Mouse (Mus musculus): ENCODE results near the gene Fgfr2.

Fgfr2 gene

GRCm38 (mm10) chr7:132373594-132374378, 749.4 kb downstream of the Fgfr2 start:
- DNase-seq: peak; percentile 49

GRCm38 (mm10) chr7:132372752-132373513, 750.2 kb downstream of the Fgfr2 start:
- DNase-seq: no peak

GRCm38 (mm10) chr7:132371832-132372231, 751.3 kb downstream of the Fgfr2 start:
- no peak for DNase-seq

- no peak for DNase-seq
Observed at GRCm38 (mm10) chr7:132369784-132370183, 753.4 kb downstream of the Fgfr2 start.

GRCm38 (mm10) chr7:132368859-132369258, 754.3 kb downstream of the Fgfr2 start:
- DNase-seq: no peak

GRCm38 (mm10) chr7:132367344-132367743, 755.8 kb downstream of the Fgfr2 start:
- DNase-seq: no peak

GRCm38 (mm10) chr7:132365703-132366384, 757.3 kb downstream of the Fgfr2 start:
- no peak for DNase-seq

- no peak for DNase-seq
Observed at GRCm38 (mm10) chr7:132365111-132365510, 758.0 kb downstream of the Fgfr2 start.

- no peak for DNase-seq
Observed at GRCm38 (mm10) chr7:132364506-132364905, 758.6 kb downstream of the Fgfr2 start.

GRCm38 (mm10) chr7:132360336-132360735, 762.8 kb downstream of the Fgfr2 start:
- no peak for DNase-seq

GRCm38 (mm10) chr7:132358709-132359108, 764.4 kb downstream of the Fgfr2 start:
- no peak for DNase-seq

- DNase-seq: no peak
Observed at GRCm38 (mm10) chr7:132358250-132358649, 764.9 kb downstream of the Fgfr2 start.

GRCm38 (mm10) chr7:132357841-132358237, 765.3 kb downstream of the Fgfr2 start:
- DNase-seq: no peak

- no peak for DNase-seq
Observed at GRCm38 (mm10) chr7:132356881-132357840, 766.0 kb downstream of the Fgfr2 start.

GRCm38 (mm10) chr7:132356185-132356584, 767.0 kb downstream of the Fgfr2 start:
- no peak for DNase-seq

GRCm38 (mm10) chr7:132355767-132356166, 767.4 kb downstream of the Fgfr2 start:
- DNase-seq: no peak

GRCm38 (mm10) chr7:132349075-132349572, 774.0 kb downstream of the Fgfr2 start:
- no peak for DNase-seq

GRCm38 (mm10) chr7:132347273-132348045, 775.7 kb downstream of the Fgfr2 start:
- DNase-seq: no peak

- DNase-seq: no peak
Observed at GRCm38 (mm10) chr7:132345526-132346070, 777.6 kb downstream of the Fgfr2 start.

- no peak for DNase-seq
Observed at GRCm38 (mm10) chr7:132344606-132345005, 778.5 kb downstream of the Fgfr2 start.

GRCm38 (mm10) chr7:132343900-132344299, 779.2 kb downstream of the Fgfr2 start:
- DNase-seq: no peak

All from layer of hippocampus, adult 9-11 months (tissue).